Mouse (Mus musculus) CH12.LX (cell line): ENCODE data around the gene Ispd. TPM values are rescaled to one million over a fixed set of nuclear protein-coding genes. Genes with fewer than 3 reads are reported as not detected.

ENCODE experiments used
- DNase-seq: peaks from one replicate; pipeline ENCODE4 v3.0.0-alpha.2; 2013; ENCODE audit errors: extremely low read depth
- H3K27ac ChIP-seq: 2 replicates; pipeline ENCODE4 v1.5.1; 2012; ENCODE audit warnings: low read depth, mild to moderate bottlenecking, control low read depth, moderate library complexity; ENCODE audit not compliant: insufficient read depth
- H3K27me3 ChIP-seq: replicated peaks from 2 replicates; pipeline ENCODE3; 2012; ENCODE audit warnings: inconsistent platforms
- H3K36me3 ChIP-seq, 2 experiments: replicated peaks in 1 of 2; 2 replicates each; pipeline versions ENCODE3 to v1.6.1; 2012; ENCODE audit warnings: inconsistent platforms in 1 of 2, low read length in 1 of 2, mild to moderate bottlenecking in 1 of 2, mixed read lengths in 1 of 2, moderate library complexity in 1 of 2; ENCODE audit not compliant: control insufficient read depth in 1 of 2, insufficient read depth in 1 of 2
- H3K4me1 ChIP-seq, 2 experiments: 2 replicates each; pipeline ENCODE4 v1.6.1; 2012; ENCODE audit warnings: inconsistent platforms in 1 of 2, moderate library complexity in 1 of 2; ENCODE audit not compliant: insufficient read depth in 2 of 2, control insufficient read depth in 1 of 2
- H3K4me2 ChIP-seq: 2 replicates; pipeline ENCODE4 v1.6.1; 2012; ENCODE audit warnings: low read depth, mild to moderate bottlenecking, control low read depth; ENCODE audit not compliant: poor library complexity, insufficient read depth, severe bottlenecking
- H3K4me3 ChIP-seq, 3 experiments: fragments of 150-350 bp in 1 of 3; sonication (generic) in 1 of 3; replicated peaks in 1 of 3; 2 replicates each; pipeline versions ENCODE3 to v1.5.1; 2011 to 2012; ENCODE audit warnings: low read depth in 2 of 3, low read length in 2 of 3, mild to moderate bottlenecking in 2 of 3, moderate library complexity in 2 of 3, control low read depth in 1 of 3, improper control_type of control experiment in 1 of 3, inconsistent platforms in 1 of 3, mixed read lengths in 1 of 3; ENCODE audit not compliant: poor library complexity in 1 of 3
- H3K79me2 ChIP-seq: replicated peaks from 2 replicates; pipeline ENCODE4 v1.6.1; 2012; ENCODE audit warnings: mild to moderate bottlenecking, moderate library complexity; ENCODE audit not compliant: control insufficient read depth, poor library complexity, insufficient read depth, severe bottlenecking; ENCODE audit errors: extremely low read depth
- H3K9ac ChIP-seq: 2 replicates; pipeline ENCODE4 v1.6.1; 2012; ENCODE audit warnings: low read depth, mild to moderate bottlenecking, control low read depth, moderate library complexity; ENCODE audit not compliant: insufficient read depth
- H3K9me3 ChIP-seq: replicated peaks from 2 replicates; pipeline ENCODE3; 2012; ENCODE audit warnings: low read length, inconsistent platforms, mixed read lengths
- CHD1 ChIP-seq: IDR thresholded peaks from 2 replicates; pipeline ENCODE4 v1.6.1; 2012; ENCODE audit warnings: low read depth, low read length, improper control_type of control experiment, inconsistent platforms
- CHD2 ChIP-seq: IDR thresholded peaks from 2 replicates; pipeline ENCODE4 v1.6.1; 2011; ENCODE audit warnings: low read length, improper control_type of control experiment
- E2F4 ChIP-seq: IDR thresholded peaks from 2 replicates; pipeline ENCODE4 v1.6.1; 2011; ENCODE audit warnings: low read depth, low read length, improper control_type of control experiment; ENCODE audit not compliant: insufficient replicate concordance
- ELF1 ChIP-seq: IDR thresholded peaks from 2 replicates; pipeline ENCODE4 v1.6.1; 2014; ENCODE audit warnings: low read depth, mild to moderate bottlenecking, inconsistent platforms, low read length, improper control_type of control experiment
- ETS1 ChIP-seq: conservative IDR thresholded peaks from 2 replicates; pipeline ENCODE4 v1.6.1; 2012; ENCODE audit warnings: low read depth, mild to moderate bottlenecking, inconsistent platforms, low read length, improper control_type of control experiment, moderate library complexity
- IRF4 ChIP-seq: IDR thresholded peaks from 2 replicates; pipeline ENCODE4 v1.6.1; 2014; ENCODE audit warnings: low read depth, mild to moderate bottlenecking, inconsistent platforms, low read length, improper control_type of control experiment
- KAT2A ChIP-seq: IDR thresholded peaks from 2 replicates; pipeline ENCODE4 v1.6.1; 2012; ENCODE audit warnings: low read length, improper control_type of control experiment, inconsistent platforms; ENCODE audit not compliant: insufficient replicate concordance
- MAFK ChIP-seq: IDR thresholded peaks from 2 replicates; pipeline ENCODE4 v1.6.1; 2011; ENCODE audit warnings: low read length, improper control_type of control experiment; ENCODE audit not compliant: insufficient replicate concordance
- MAX ChIP-seq: IDR thresholded peaks from 2 replicates; pipeline ENCODE4 v1.6.1; 2011; ENCODE audit warnings: low read length, improper control_type of control experiment
- MEF2A ChIP-seq: IDR thresholded peaks from 2 replicates; pipeline ENCODE4 v1.6.1; 2014; ENCODE audit warnings: low read depth, mild to moderate bottlenecking, inconsistent platforms, low read length, improper control_type of control experiment, borderline replicate concordance
- MXI1 ChIP-seq: IDR thresholded peaks from 2 replicates; pipeline ENCODE4 v1.6.1; 2011; ENCODE audit warnings: mild to moderate bottlenecking, low read depth, low read length, improper control_type of control experiment
- NELFE ChIP-seq: IDR thresholded peaks from 2 replicates; pipeline ENCODE4 v1.6.1; 2011; ENCODE audit warnings: low read depth, low read length, improper control_type of control experiment
- PAX5 ChIP-seq: IDR thresholded peaks from 2 replicates; pipeline ENCODE4 v1.6.1; 2012; ENCODE audit warnings: low read length, inconsistent platforms, mixed read lengths
- POLR2A ChIP-seq: IDR thresholded peaks from 2 replicates; pipeline ENCODE4 v1.6.1; 2011; ENCODE audit warnings: low read depth, mild to moderate bottlenecking, improper control_type of control experiment, low read length
- POLR2AphosphoS2 ChIP-seq: IDR thresholded peaks from 2 replicates; pipeline ENCODE4 v1.6.1; 2011; ENCODE audit warnings: low read depth, low read length, improper control_type of control experiment
- SMC3 ChIP-seq: IDR thresholded peaks from 2 replicates; pipeline ENCODE4 v1.6.1; 2011; ENCODE audit warnings: low read depth, low read length, improper control_type of control experiment
- TBP ChIP-seq: conservative IDR thresholded peaks from 2 replicates; pipeline ENCODE4 v1.6.1; 2011; ENCODE audit warnings: low read depth, low read length, improper control_type of control experiment
- UBTF ChIP-seq: IDR thresholded peaks from 2 replicates; pipeline ENCODE4 v1.6.1; 2012; ENCODE audit warnings: low read depth, mild to moderate bottlenecking, inconsistent platforms, low read length, improper control_type of control experiment, moderate library complexity
- USF2 ChIP-seq: conservative IDR thresholded peaks from 2 replicates; pipeline ENCODE4 v1.6.1; 2011; ENCODE audit warnings: low read depth, low read length, improper control_type of control experiment
- ZKSCAN1 ChIP-seq: IDR thresholded peaks from 2 replicates; pipeline ENCODE4 v1.6.1; 2012; ENCODE audit warnings: low read depth, inconsistent platforms, low read length, improper control_type of control experiment, borderline replicate concordance
- ZNF384 ChIP-seq: IDR thresholded peaks from 2 replicates; pipeline ENCODE4 v1.6.1; 2012; ENCODE audit warnings: low read depth, low read length, improper control_type of control experiment, inconsistent platforms
- dilution Hi-C: fragments of 300-500 bp; cut with MboI; formaldehyde crosslinking; loops from 2 replicates; pipeline ENCODE4 v1.14.3; 2020; ENCODE audit warnings: low sequenced_read_pairs; ENCODE audit not compliant: extremely low pct_unique_long_range_greater_than_20kb, extremely low pct_ligation_motif_present
- in situ Hi-C: fragments of 300-500 bp; cut with MboI; formaldehyde crosslinking; loops from 3 replicates; pipeline ENCODE4 v1.14.3; 2019; ENCODE audit warnings: low sequenced_read_pairs, low pct_ligation_motif_present, low pct_unique_long_range_greater_than_20kb, mixed read lengths
- polyA plus RNA-seq: library from polyadenylated mRNA; unstranded; fragments of >175 nt; gene quantifications from 2 replicates; pipeline ENCODE4 v1.2.1, GENCODE M21; 2012; ENCODE audit warnings: low read depth; ENCODE audit not compliant: insufficient read length
- total RNA-seq, 2 experiments: library from RNA; depleted of rRNA; stranded (reverse); fragments of 300-350 nt in 1 of 2; fragments of >200 nt in 1 of 2; gene quantifications; 2 replicates each; pipeline ENCODE4 v1.2.3; 2012 to 2014

Ispd gene
- total and polyA plus RNA-seq, 3 experiments: 0.51 to 1.8 (median 1.4) TPM

DNA sequence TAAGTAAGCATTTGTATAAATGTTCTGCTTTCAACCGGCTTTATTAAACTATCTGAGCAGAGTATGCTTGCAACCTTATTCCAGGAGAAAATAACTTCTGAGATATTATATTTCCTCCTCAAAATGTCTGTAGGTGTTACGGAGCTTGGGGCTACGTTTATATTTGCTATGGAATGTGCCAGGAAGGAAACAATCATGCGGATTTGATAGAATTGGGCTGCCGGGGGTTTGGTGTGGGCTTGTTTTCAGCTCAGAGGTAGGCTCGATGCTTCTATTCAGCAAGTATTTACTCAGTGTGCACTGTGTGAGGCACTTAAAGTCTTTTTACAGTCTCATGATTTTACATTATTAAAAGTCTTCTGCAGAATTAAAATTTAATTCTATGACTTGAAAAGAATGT is 4.1 kb downstream of the Ispd start:
- Histone ChIP-seq H3K27me3 (no peaks in the 10 kb centered on the region), H3K4me2 (no peak overlapping the region), H3K27ac (no peak overlapping the region), H3K9ac (no peak overlapping the region)
- no peak for TF ChIP-seq ELF1
- TF ChIP-seq MXI1: no peak
- no peak for TF ChIP-seq ZNF384
- TF ChIP-seq, all 38 proteins: peak for 0
- dilution Hi-C loops (no loop called here), in situ Hi-C loops (no loop called here)
- Histone ChIP-seq H3K9me3 (no peaks in the 10 kb centered on the region), H3K4me1 (peaks cover 5 to 18% of the 10 kb centered on the region in 2 experiments; a peak in 3 of 4 replicates), H3K79me2 (no peaks in the 10 kb centered on the region), H3K4me3 (no peak overlapping the region), H3K36me3 (no peaks in the 10 kb centered on the region)
- DNase-seq: no peak

DNA sequence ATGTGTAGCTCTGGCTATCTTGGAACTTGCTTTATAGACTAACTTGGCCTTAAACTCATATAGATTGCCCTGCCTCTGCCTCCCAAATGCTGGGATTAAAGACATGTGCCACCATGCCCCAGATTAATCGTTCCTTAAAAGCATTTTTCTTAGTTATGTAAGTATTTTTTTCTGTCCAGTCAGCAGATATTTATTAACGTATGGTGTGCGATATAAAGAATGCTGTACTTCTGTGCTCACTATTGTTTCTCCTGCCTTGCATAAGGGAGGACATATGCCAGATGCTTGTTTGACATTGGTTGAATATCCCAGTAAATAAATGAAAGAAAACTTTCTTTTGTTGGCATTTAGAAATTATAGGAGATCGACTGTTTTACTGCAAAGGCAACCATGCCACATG is 5.7 kb downstream of the Ispd start:
- TF ChIP-seq MAFK (peak; percentile 74), USF2 (no peak)
- TF ChIP-seq, all 38 proteins: peak for 1
- Histone ChIP-seq H3K79me2 (no peaks in the 10 kb centered on the region), H3K36me3 (no peaks in the 10 kb centered on the region), H3K4me3 (no peak overlapping the region), H3K4me2 (no peak overlapping the region), H3K9me3 (no peaks in the 10 kb centered on the region), H3K27me3 (no peaks in the 10 kb centered on the region), H3K9ac (no peak overlapping the region), H3K27ac (no peak overlapping the region), H3K4me1 (peaks cover 2 to 10% of the 10 kb centered on the region in 2 experiments; a peak in 3 of 4 replicates)
- dilution Hi-C loops (no loop called here), in situ Hi-C loops (no loop called here)
- no peak for DNase-seq

DNA sequence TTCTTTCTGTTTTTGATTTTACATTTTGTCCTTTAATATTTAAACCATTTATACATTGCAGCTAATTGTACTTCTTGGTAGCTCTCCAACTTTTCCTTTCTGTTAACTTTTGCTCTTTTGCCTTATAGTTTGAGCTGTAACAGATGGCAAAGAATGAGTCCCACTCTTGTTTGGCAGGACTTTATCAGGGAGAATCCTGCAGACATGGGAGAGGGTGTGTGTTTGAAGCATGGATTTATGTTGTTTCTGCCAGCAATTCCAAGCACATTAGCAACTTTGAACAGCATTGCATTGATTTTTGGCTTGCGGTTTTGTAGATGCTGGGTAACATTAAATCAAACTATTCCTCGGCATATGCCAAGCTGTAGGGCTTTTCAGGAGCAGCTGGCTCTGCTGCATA is 13.9 kb downstream of the Ispd start:
- no peak overlapping the region for H3K4me3 ChIP-seq
- no peaks in the 10 kb centered on the region for H3K36me3 ChIP-seq
- DNase-seq: no peak
- dilution Hi-C loops: no loop called here
- no peak for TF ChIP-seq MXI1
- no peak for TF ChIP-seq TBP
- no peak for TF ChIP-seq ZKSCAN1
- TF ChIP-seq PAX5: no peak
- no peak for TF ChIP-seq IRF4
- no peak for TF ChIP-seq POLR2A
- no peak for TF ChIP-seq UBTF
- no peak for TF ChIP-seq MEF2A
- no peak for TF ChIP-seq CHD2
- TF ChIP-seq KAT2A: no peak
- TF ChIP-seq MAX: no peak
- TF ChIP-seq E2F4: no peak
- no peak for TF ChIP-seq NELFE
- no peak for TF ChIP-seq CHD1
- TF ChIP-seq POLR2AphosphoS2: no peak
- no peak for TF ChIP-seq ETS1
- TF ChIP-seq SMC3: no peak
- no peaks in the 10 kb centered on the region for H3K9me3 ChIP-seq
- H3K27ac ChIP-seq: no peak overlapping the region
- no peaks in the 10 kb centered on the region for H3K79me2 ChIP-seq
- no peak overlapping the region for H3K4me2 ChIP-seq
- in situ Hi-C loops: no loop called here
- no peaks in the 10 kb centered on the region for H3K4me1 ChIP-seq
- no peak overlapping the region for H3K9ac ChIP-seq
- H3K27me3 ChIP-seq: no peaks in the 10 kb centered on the region
